Mouse (Mus musculus): Measurements from ENCODE around the gene Gm17334. TPM values are rescaled to one million over a fixed set of nuclear protein-coding genes. Genes with fewer than 3 reads are reported as not detected.
A peak's percentile ranks its signal among the peaks of the same experiment; 100 is the strongest.

Gm17334 gene
- polyA plus RNA-seq, 1 experiment from 2014 or later = 0.30 TPM

DNA sequence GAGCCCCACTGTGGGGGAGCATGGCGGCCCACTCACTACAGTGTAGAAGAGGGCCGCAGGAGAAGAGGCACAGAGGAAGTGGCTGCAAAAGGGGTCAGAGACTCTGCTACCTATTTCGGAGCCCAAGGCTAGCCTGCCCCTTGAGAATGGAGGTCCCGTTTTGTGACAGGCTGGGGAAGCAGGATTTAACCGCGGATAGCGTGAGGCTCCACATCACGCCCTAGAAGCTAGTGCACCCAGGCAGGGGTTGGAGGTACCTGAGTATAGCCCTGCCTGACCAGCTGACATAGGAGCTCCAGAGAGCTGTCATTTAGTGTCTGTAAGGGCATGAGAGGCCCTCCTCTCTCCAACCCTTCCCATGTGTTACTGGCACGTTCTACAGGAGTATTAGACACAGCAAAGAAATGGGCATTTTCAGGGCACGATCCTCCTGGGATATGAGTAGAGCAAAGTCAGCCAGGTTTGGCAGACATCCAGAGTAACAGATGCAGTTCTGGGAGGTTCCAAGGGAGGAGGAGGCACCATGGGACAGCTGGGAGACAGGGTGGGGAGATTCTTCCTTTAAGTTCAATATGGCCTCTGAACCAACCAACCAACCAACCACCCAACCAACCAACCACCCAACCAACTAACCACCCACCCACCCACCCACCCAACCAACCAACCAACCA is 25.2 kb upstream of the Gm17334 start:
- Histone ChIP-seq H3K4me3 (ENCODE audit: low read length) (no peak overlapping the region), H3K27ac (ENCODE audit: low read length) (no peak overlapping the region), H3K9me3 (ENCODE audit: low read length) (no peaks in the 10 kb centered on the region), H3K36me3 (ENCODE audit: insufficient read depth, low read length) (no peaks in the 10 kb centered on the region), H3K4me1 (ENCODE audit: insufficient read depth, low read length) (peaks cover 38% of the 10 kb centered on the region), H3K27me3 (ENCODE audit: insufficient read depth, low read length) (no peaks in the 10 kb centered on the region), H3K4me2 (replicated peaks; ENCODE audit: low read depth, low read length) (no peak overlapping the region), H3K9ac (replicated peaks; ENCODE audit: low read length) (no peak overlapping the region)
- WGBS = 89% methylated on average over 10 of the region's 10 CpGs
- no peak for ATAC-seq (ENCODE audit: low FRiP score, low TSS enrichment)

DNA sequence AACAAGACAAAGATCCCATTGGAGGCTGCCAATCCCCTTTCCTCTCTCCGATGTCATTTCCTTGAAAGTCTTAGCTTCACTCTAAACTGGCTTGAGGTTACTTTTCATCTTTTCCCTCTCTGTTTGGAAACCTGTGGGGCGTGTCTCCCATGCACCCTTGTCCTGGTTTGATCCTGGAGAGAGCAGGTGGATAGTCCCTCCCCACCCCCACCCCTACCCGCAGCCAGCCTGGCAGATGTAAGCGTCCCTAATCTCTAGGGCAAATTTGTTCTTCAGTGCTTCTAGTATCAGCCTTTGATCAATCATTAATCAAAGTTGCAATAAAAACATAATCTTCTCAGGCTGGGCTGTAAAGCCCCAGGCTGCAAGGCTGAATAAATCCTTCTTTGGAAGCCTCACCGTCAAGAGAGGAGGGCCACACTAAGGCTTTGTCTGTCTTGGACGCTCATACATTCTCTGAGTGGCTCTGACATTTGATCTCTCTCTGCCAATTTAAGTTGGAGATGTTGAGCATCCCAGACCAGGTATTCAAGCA is 24.5 kb upstream of the Gm17334 start:
- no peak overlapping the region for H3K4me3 ChIP-seq (ENCODE audit: low read length)
- 40% methylated on average over 6 of the region's 6 CpGs for WGBS
- no peak overlapping the region for H3K4me2 ChIP-seq (replicated peaks; ENCODE audit: low read depth, low read length)
- no peak overlapping the region for H3K9ac ChIP-seq (replicated peaks; ENCODE audit: low read length)
- H3K9me3 ChIP-seq (ENCODE audit: low read length) = no peaks in the 10 kb centered on the region
- H3K36me3 ChIP-seq (ENCODE audit: insufficient read depth, low read length) = no peaks in the 10 kb centered on the region
- peaks cover 38% of the 10 kb centered on the region for H3K4me1 ChIP-seq (ENCODE audit: insufficient read depth, low read length)
- no peaks in the 10 kb centered on the region for H3K27me3 ChIP-seq (ENCODE audit: insufficient read depth, low read length)
- no peak for ATAC-seq (ENCODE audit: low FRiP score, low TSS enrichment)
- no peak overlapping the region; the same call in 1 of the 2 replicates for H3K27ac ChIP-seq (ENCODE audit: low read length)

DNA sequence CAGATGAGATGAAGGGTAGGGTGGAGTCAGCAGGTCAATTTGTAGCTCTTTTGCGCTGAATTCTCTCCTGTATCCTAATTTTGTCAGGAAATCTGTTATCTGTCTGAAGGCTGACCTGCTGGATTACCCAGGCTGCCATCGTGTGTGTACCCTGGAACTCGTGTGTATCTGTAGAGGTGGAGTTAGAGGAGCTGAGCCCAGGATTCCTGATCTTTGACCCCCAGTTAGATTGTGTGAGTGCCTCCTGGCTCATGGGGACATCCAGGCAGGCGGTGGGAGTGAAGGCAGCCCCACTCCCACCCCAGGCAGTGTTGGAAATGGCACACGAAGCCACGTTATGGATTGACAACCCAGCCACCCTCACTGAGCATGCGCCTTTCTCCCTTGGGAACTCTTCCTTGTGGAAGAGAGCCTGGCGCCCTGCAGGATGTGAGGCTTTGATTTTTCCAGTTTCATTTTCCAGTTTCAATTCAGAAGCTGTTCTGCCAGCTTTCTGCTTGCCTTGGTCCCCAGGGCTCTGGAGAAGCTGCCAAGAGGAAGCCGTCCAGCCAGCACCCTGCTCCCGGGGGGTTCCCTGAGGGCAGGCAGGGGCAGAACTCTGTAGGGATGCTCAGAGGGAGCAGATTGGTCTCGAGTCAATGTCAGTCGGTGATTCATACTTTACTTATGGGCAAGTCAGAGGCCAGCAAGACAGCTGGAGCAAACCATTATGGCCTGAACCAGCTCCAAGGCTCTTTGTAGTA is 23.6 kb upstream of the Gm17334 start:
- no peaks in the 10 kb centered on the region for H3K9me3 ChIP-seq (ENCODE audit: low read length)
- ATAC-seq (ENCODE audit: low FRiP score, low TSS enrichment) = no peak
- WGBS = 47% methylated on average over 12 of the region's 12 CpGs
- H3K4me1 ChIP-seq (ENCODE audit: insufficient read depth, low read length) = peaks cover 38% of the 10 kb centered on the region
- H3K4me3 ChIP-seq (ENCODE audit: low read length) = no peak overlapping the region
- H3K9ac ChIP-seq (replicated peaks; ENCODE audit: low read length) = no peak overlapping the region
- H3K4me2 ChIP-seq (replicated peaks; ENCODE audit: low read depth, low read length) = peak overlapping the region; percentile 24; the same call in 1 of the 2 replicates
- H3K27me3 ChIP-seq (ENCODE audit: insufficient read depth, low read length) = no peaks in the 10 kb centered on the region
- H3K27ac ChIP-seq (ENCODE audit: low read length) = peak overlapping the region; percentile 69
- no peaks in the 10 kb centered on the region for H3K36me3 ChIP-seq (ENCODE audit: insufficient read depth, low read length)

DNA sequence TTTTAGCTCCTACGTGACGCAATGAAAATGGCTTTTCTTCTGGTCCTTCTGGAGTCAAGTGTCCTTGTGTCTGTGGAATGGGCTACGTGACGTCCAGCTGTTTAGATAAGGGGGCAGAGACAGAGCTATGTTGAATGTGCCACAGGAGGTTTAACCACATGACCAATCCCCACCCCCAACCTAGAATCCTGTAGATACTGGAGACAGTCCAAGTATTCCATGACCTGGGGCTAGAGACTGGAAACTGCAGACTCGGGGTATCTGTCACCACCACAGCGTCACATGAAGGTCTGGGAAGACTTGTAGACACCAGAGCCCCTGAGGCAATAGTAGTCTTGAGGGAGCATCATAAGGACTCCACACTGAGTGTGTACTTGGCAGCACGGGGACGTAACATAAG is 22.8 kb upstream of the Gm17334 start:
- H3K4me2 ChIP-seq (replicated peaks; ENCODE audit: low read depth, low read length) = no peak overlapping the region
- no peaks in the 10 kb centered on the region for H3K27me3 ChIP-seq (ENCODE audit: insufficient read depth, low read length)
- WGBS = 64% methylated on average over 8 of the region's 8 CpGs
- H3K9me3 ChIP-seq (ENCODE audit: low read length) = no peaks in the 10 kb centered on the region
- no peak overlapping the region for H3K9ac ChIP-seq (replicated peaks; ENCODE audit: low read length)
- H3K27ac ChIP-seq (ENCODE audit: low read length) = no peak overlapping the region
- H3K36me3 ChIP-seq (ENCODE audit: insufficient read depth, low read length) = no peaks in the 10 kb centered on the region
- peaks cover 38% of the 10 kb centered on the region for H3K4me1 ChIP-seq (ENCODE audit: insufficient read depth, low read length)
- no peak overlapping the region for H3K4me3 ChIP-seq (ENCODE audit: low read length)
- no peak for ATAC-seq (ENCODE audit: low FRiP score, low TSS enrichment)

DNA sequence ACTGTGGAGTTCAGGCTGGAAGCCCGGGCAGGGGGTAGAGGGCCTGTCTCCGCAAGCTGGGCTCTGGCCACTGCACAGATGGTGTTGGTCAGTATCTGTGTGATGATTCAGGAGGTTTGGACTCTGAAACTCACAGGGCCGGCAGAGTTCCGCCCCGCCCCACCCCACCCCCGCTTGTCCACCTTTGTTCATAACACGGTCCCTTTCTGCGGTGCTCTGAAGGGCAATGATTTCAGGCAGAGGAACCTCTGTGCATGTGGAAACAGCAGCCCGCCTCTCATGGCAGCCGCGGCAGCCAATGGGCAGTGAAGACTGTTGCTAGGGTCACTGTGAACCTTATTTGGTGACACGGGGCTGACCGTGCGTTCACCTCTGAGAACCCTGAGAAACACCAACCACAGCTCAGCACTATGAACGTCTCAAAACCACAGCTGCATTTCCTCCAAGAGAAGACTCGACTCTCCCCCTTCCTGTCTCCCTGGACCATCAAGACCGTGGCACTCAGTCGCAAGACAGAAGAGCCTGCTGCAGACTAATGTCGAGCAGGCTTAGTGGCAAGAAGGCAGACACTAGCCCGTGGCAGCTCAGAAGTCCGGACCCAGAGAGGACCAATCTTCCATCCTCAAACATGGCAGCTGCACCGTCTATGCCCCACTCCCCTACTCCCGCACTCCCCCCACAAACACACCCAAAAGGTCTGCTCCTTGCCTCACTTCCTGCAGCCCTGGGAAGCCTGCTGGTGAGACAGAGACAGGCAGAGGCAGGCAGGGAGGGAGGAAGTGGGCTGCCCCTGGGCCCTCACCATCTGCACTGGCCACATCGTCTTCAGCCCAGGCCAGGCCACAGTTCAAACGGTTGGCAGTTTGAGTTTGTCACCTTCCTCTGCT is 21.9 kb upstream of the Gm17334 start:
- Histone ChIP-seq H3K27me3 (ENCODE audit: insufficient read depth, low read length) (no peaks in the 10 kb centered on the region), H3K4me1 (ENCODE audit: insufficient read depth, low read length) (peaks cover 38% of the 10 kb centered on the region), H3K9ac (replicated peaks; ENCODE audit: low read length) (peak overlapping the region; percentile 12; the same call in 1 of the 2 replicates), H3K27ac (ENCODE audit: low read length) (peak overlapping the region; percentile 73), H3K9me3 (ENCODE audit: low read length) (no peaks in the 10 kb centered on the region), H3K36me3 (ENCODE audit: insufficient read depth, low read length) (no peaks in the 10 kb centered on the region), H3K4me3 (ENCODE audit: low read length) (no peak overlapping the region), H3K4me2 (replicated peaks; ENCODE audit: low read depth, low read length) (peak overlapping the region; percentile 28)
- ATAC-seq (ENCODE audit: low FRiP score, low TSS enrichment) = peak; percentile 74
- 33% methylated on average over 25 of the region's 25 CpGs for WGBS

DNA sequence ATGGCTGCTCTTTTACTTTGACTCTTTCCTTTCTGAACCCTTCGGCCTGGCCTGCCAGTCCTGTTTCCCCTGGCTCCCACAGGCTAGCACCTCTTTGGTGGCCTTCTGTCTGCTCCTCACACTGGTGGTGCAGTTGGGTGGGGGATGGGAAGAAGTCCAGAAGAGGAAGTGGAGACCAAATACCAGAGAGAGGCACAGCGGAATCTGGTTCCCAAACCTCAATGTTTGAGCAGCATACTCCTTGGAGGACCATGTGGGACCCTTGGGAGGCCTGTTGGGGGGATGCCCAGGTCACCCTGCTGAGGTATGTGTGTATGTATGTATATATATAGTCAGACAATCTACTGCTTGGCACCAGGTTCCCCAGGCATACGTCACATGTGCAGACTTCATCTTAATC is 21.0 kb upstream of the Gm17334 start:
- Histone ChIP-seq H3K36me3 (ENCODE audit: insufficient read depth, low read length) (no peaks in the 10 kb centered on the region), H3K4me1 (ENCODE audit: insufficient read depth, low read length) (peaks cover 38% of the 10 kb centered on the region), H3K9ac (replicated peaks; ENCODE audit: low read length) (no peak overlapping the region), H3K9me3 (ENCODE audit: low read length) (no peaks in the 10 kb centered on the region), H3K27ac (ENCODE audit: low read length) (peak overlapping the region; percentile 73), H3K27me3 (ENCODE audit: insufficient read depth, low read length) (no peaks in the 10 kb centered on the region), H3K4me2 (replicated peaks; ENCODE audit: low read depth, low read length) (no peak overlapping the region), H3K4me3 (ENCODE audit: low read length) (no peak overlapping the region)
- ATAC-seq (ENCODE audit: low FRiP score, low TSS enrichment) = no peak
- 76% methylated on average over 3 of the region's 3 CpGs for WGBS

DNA sequence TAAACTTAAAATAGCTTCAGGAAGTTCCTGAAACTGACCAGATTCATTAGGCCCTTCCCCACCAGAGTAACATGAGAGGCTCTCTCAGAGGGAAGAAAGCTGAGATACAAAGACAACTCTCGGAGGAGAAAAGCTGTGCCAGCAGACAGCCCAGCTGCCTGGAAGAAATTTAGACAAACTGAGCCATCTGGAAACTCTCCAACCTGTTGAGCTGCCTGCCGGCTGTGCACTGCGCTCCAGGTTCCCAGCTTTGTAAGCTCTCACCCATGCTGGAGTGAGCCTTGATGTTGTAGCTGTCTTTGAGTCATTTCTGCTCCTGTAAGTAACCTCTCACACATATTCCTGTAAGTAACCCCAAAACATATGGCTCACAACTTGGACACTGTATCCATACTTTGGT is 20.0 kb upstream of the Gm17334 start:
- ATAC-seq (ENCODE audit: low FRiP score, low TSS enrichment) = no peak
- Histone ChIP-seq H3K4me2 (replicated peaks; ENCODE audit: low read depth, low read length) (no peak overlapping the region), H3K9ac (replicated peaks; ENCODE audit: low read length) (no peak overlapping the region), H3K9me3 (ENCODE audit: low read length) (no peaks in the 10 kb centered on the region), H3K4me1 (ENCODE audit: insufficient read depth, low read length) (peaks cover 38% of the 10 kb centered on the region), H3K27ac (ENCODE audit: low read length) (no peak overlapping the region), H3K4me3 (ENCODE audit: low read length) (no peak overlapping the region), H3K36me3 (ENCODE audit: insufficient read depth, low read length) (no peaks in the 10 kb centered on the region), H3K27me3 (ENCODE audit: insufficient read depth, low read length) (no peaks in the 10 kb centered on the region)
- WGBS = 61% methylated on average over 3 of the region's 3 CpGs

DNA sequence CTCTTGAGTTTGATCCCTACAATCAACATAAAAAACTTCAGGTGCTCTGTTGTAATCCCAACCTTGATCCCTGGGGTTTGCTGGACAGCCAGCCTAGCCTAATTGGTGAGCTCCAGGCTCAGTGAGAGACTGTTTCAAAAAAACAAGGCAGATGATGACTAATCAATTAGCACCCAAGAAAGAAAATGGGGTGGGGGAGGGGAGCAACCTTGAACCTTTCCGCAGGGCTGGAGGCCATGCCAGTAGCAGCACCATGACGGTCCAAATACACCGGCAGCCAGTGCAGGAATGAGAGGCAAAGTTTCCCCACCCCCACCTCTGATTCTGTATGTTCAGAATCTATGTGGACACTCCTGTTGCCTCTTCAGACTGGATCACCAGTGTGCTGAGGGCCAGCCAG is 16.3 kb upstream of the Gm17334 start:
- Histone ChIP-seq H3K4me2 (replicated peaks; ENCODE audit: low read depth, low read length) (no peak overlapping the region), H3K27ac (ENCODE audit: low read length) (no peak overlapping the region), H3K4me3 (ENCODE audit: low read length) (no peak overlapping the region), H3K9me3 (ENCODE audit: low read length) (no peaks in the 10 kb centered on the region), H3K4me1 (ENCODE audit: insufficient read depth, low read length) (peaks cover 7% of the 10 kb centered on the region), H3K36me3 (ENCODE audit: insufficient read depth, low read length) (no peaks in the 10 kb centered on the region), H3K27me3 (ENCODE audit: insufficient read depth, low read length) (no peaks in the 10 kb centered on the region), H3K9ac (replicated peaks; ENCODE audit: low read length) (no peak overlapping the region)
- 63% methylated on average over 3 of the region's 3 CpGs for WGBS
- no peak for ATAC-seq (ENCODE audit: low FRiP score, low TSS enrichment)

DNA sequence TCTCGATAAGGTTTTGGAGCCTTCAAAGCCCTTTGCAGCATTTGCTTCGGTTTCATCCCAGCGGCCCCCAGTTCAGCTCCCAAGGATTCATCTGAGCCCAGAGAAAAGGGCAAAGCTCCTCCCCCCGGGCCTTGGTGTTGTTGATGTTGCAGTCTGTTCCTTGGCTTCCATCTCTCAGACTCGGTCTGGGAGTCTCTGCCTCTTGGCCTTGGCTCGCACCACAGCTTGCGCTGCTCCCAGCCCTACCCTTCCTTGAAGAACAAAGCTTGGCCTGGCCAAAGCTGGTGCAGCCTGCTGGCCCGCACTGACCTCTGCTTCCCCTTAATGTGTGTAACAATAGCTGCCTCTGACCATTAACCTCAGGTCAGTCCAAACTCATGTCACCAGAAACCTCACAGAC is 15.2 kb upstream of the Gm17334 start:
- no peak overlapping the region for H3K27ac ChIP-seq (ENCODE audit: low read length)
- no peak for ATAC-seq (ENCODE audit: low FRiP score, low TSS enrichment)
- no peaks in the 10 kb centered on the region for H3K27me3 ChIP-seq (ENCODE audit: insufficient read depth, low read length)
- no peak overlapping the region for H3K4me2 ChIP-seq (replicated peaks; ENCODE audit: low read depth, low read length)
- no peaks in the 10 kb centered on the region for H3K9me3 ChIP-seq (ENCODE audit: low read length)
- no peak overlapping the region for H3K4me3 ChIP-seq (ENCODE audit: low read length)
- no peaks in the 10 kb centered on the region for H3K36me3 ChIP-seq (ENCODE audit: insufficient read depth, low read length)
- no peaks in the 10 kb centered on the region for H3K4me1 ChIP-seq (ENCODE audit: insufficient read depth, low read length)
- WGBS = 64% methylated on average over 8 of the region's 8 CpGs
- no peak overlapping the region for H3K9ac ChIP-seq (replicated peaks; ENCODE audit: low read length)

Measured in kidney, embryonic 16.5 days (tissue).